Mouse (Mus musculus) E14TG2a.4 (cell line): ENCODE measurements around the gene Use1.

Experiments used
- CTCF ChIP-seq: conservative IDR thresholded peaks from 2 replicates; pipeline ENCODE4 v1.5.1; 2014; ENCODE audit warnings: low read length
- POU5F1 ChIP-seq: IDR thresholded peaks from 2 replicates; pipeline ENCODE4 v1.6.1; 2014; ENCODE audit warnings: low read length, borderline replicate concordance

GRCm38 (mm10) chr8:71396639-71397305 is 30.1 kb downstream of the Use1 start, which contains the start of gene Babam1:
- TF ChIP-seq CTCF (no peak), POU5F1 (no peak)
